Mouse (Mus musculus) stomach, adult 2 months (tissue): ENCODE data around the gene Cnot10. TPM values are rescaled to one million over a fixed set of nuclear protein-coding genes. Genes with fewer than 3 reads are reported as not detected.

Source experiments
- polyA plus RNA-seq: library from polyadenylated mRNA; depleted of rRNA; stranded (reverse); fragments of >200 nt; gene quantifications from 2 replicates; pipeline ENCODE4 v1.2.3, GENCODE M21; 2012; rRNA removed

Gene Cnot10
- polyA plus RNA-seq: 6.0 and 8.6 TPM in 2 replicates

GRCm38 (mm10) chr9:114639839-114640646, at the start of gene Cnot10:
Gene Cnot10 (minus strand): TSS chr9:114640184.

GRCm38 (mm10) chr9:114688252-114688952, 48.4 kb upstream of the Cnot10 start, which contains the start of gene Dync1li1:
Gene Dync1li1 (plus strand): TSS chr9:114688790.

DNA sequence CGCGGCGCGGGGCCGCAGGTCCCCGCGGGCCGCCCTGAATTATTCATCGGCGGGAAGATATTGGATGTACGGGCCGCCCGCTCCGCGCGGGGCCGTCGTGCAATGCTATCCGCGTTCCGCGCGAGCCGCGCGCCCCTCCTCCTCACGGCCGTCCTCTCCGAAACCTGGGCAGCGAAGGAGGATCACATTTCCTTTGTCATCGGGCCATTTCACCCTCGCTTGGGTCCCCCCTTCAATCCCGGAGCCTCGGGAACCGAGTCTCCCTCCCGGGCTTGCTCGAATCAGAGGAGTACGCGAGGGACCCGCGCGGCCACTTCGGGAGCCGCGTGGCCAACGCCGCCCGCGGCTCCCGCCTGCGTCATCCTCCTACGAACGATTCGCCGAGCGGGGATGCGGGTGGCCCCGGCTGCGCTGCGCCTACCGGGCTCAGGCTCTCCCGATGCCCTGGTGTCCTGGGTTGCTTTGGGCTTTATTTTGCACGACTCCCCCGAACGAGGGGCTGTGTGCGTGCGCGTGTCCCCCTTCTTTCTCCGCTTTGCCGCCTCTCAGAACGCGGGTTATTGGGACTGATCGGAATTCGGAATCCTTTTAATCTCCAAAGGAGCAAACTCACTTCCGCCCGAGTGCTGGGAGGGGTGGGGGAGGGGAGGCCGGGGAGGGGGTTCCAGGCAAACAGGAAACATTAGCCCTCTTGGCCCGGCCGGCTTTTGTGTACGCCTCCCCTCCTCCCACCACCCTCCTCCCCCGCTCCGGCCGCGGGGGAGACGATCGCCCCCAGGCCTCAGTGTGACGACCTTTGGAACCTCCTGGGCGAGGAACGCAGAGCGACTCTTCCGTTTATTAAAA, 76.0 kb downstream of the Cnot10 start, which contains the start of gene Trim71:
Gene Trim71 (minus strand): TSS at position 609 of the 846 bp plus-strand sequence.

Other genes starting within 250 kb of the Cnot10 start
- gene Crtap, start 249.5 kb downstream of the Cnot10 start, polyA plus RNA-seq: 34.3 and 82.7 TPM in 2 replicates
- 23.7 and 24.2 TPM in 2 replicates for gene Glb1, start 239.1 kb downstream of the Cnot10 start, polyA plus RNA-seq
- gene Tmppe, start 239.1 kb downstream of the Cnot10 start, polyA plus RNA-seq: 2.1 and 3.0 TPM in 2 replicates
- 0.06 and 0.13 TPM in 2 replicates for gene Ccr4, start 135.3 kb downstream of the Cnot10 start, polyA plus RNA-seq
- not detected in 2 replicates for gene C130032M10Rik, start 124.5 kb downstream of the Cnot10 start, polyA plus RNA-seq
- not detected in 2 replicates for gene Trim71, start 75.8 kb downstream of the Cnot10 start, polyA plus RNA-seq
- gene Dync1li1, start 48.6 kb upstream of the Cnot10 start, polyA plus RNA-seq: 3.9 and 7.0 TPM in 2 replicates
- 17.7 and 18.3 TPM in 2 replicates for gene Cmtm6, start 90.9 kb upstream of the Cnot10 start, polyA plus RNA-seq
- 195 and 273 TPM in 2 replicates for gene Cmtm7, start 141.7 kb upstream of the Cnot10 start, polyA plus RNA-seq
- 74.0 and 118 TPM in 2 replicates for gene Cmtm8, start 204.0 kb upstream of the Cnot10 start, polyA plus RNA-seq